Mouse (Mus musculus) G1E (cell line): Measurements from ENCODE around the gene Srrm4. TPM values are rescaled to one million over a fixed set of nuclear protein-coding genes. Genes with fewer than 3 reads are reported as not detected.

Experiments used
- ATAC-seq: 2 replicates; pipeline ENCODE4 v1.8.0; 2016; ENCODE audit warnings: mild to moderate bottlenecking; ENCODE audit not compliant: insufficient number of reproducible peaks, poor library complexity, low FRiP score, severe bottlenecking; ENCODE audit errors: extremely low read depth
- DNase-seq: peaks from one replicate; pipeline ENCODE4 v3.0.0; 2012; ENCODE audit warnings: low spot score
- H3K27me3 ChIP-seq: 2 replicates; pipeline ENCODE4 v1.6.1; 2012; ENCODE audit warnings: mild to moderate bottlenecking, low read length, inconsistent platforms; ENCODE audit not compliant: insufficient read depth
- H3K36me3 ChIP-seq: replicated peaks from 2 replicates; pipeline ENCODE3; 2012; ENCODE audit warnings: mild to moderate bottlenecking, inconsistent platforms
- H3K4me1 ChIP-seq: 2 replicates; pipeline ENCODE4 v1.6.1; 2012; ENCODE audit warnings: low read depth, low read length, inconsistent platforms, mixed read lengths; ENCODE audit not compliant: insufficient read depth
- H3K4me3 ChIP-seq: 2 replicates; pipeline ENCODE4 v1.5.1; 2012; ENCODE audit warnings: low read depth, mild to moderate bottlenecking, inconsistent platforms, low read length, moderate library complexity, mixed read lengths
- H3K9me3 ChIP-seq: replicated peaks from 2 replicates; pipeline ENCODE4 v1.6.1; 2012; ENCODE audit warnings: inconsistent platforms
- CTCF ChIP-seq: IDR thresholded peaks from 2 replicates; pipeline ENCODE4 v1.5.1; 2012; ENCODE audit warnings: low read depth, low read length, inconsistent platforms, mixed read lengths
- GATA1 ChIP-seq: IDR thresholded peaks from 2 replicates; pipeline ENCODE4 v1.6.1; 2012; ENCODE audit warnings: borderline replicate concordance, low read length, inconsistent platforms, mixed read lengths
- GATA2 ChIP-seq: IDR thresholded peaks from 2 replicates; pipeline ENCODE4 v1.6.1; 2012; ENCODE audit warnings: low read depth, low read length, inconsistent platforms, borderline replicate concordance
- POLR2AphosphoS5 ChIP-seq: IDR thresholded peaks from 2 replicates; pipeline ENCODE4 v1.6.1; 2012; ENCODE audit warnings: low read depth, low read length, inconsistent platforms; ENCODE audit not compliant: insufficient replicate concordance
- TAL1 ChIP-seq: conservative IDR thresholded peaks from 2 replicates; pipeline ENCODE4 v1.6.1; 2012; ENCODE audit warnings: low read depth, low read length, inconsistent platforms, mixed read lengths
- polyA plus RNA-seq: library from polyadenylated mRNA; stranded (reverse); fragments of >175 nt; gene quantifications from 2 replicates; pipeline ENCODE4 v1.2.3, GENCODE M21; 2012
- total RNA-seq, 2 experiments: library from RNA; stranded (forward) in 1 of 2; stranded (reverse) in 1 of 2; fragments of 200-1000 nt in 1 of 2; fragments of >200 nt in 1 of 2; fragmentation: Nextera tagmentation in 1 of 2; gene quantifications; 2 replicates each; pipeline ENCODE4 v1.2.3; 2014 to 2017

Srrm4 gene
- total and polyA plus RNA-seq, 3 experiments, result 0.11 TPM; not detected in 2

DNA sequence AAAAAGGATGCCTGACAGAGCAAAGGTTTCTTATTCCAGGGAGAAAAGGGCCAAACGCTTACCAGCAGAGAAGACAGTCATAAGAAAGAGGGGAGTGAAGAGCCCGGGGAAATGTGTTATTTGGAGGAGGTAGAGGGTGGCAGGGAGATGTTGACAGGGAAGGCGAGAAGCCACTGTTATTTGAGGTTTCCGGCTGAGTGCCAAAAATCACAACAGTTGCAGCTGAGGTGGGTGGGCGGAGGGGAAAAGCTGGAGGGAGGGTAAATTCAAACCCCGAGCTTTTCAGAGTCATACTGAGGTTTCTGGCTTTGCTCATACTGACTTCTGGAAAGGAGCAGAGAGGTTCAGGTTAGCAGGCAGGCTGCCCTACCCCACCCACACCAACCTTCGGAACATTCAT lies 32.5 kb downstream of the Srrm4 start:
- Histone ChIP-seq H3K27me3 (no peaks in the 10 kb centered on the region), H3K4me1 (no peaks in the 10 kb centered on the region), H3K36me3 (no peaks in the 10 kb centered on the region), H3K9me3 (peaks cover 81% of the 10 kb centered on the region), H3K4me3 (no peak overlapping the region)
- TF ChIP-seq GATA1, result no peak
- ATAC-seq (no peak), DNase-seq (no peak)

- no peak for TF ChIP-seq GATA1
- no peak for TF ChIP-seq GATA2
- TF ChIP-seq CTCF, result no peak
- TF ChIP-seq TAL1, result no peak
- no peak for TF ChIP-seq POLR2AphosphoS5
- Histone ChIP-seq H3K4me1 (no peaks in the 10 kb centered on the region), H3K4me3 (no peak overlapping the region), H3K36me3 (no peaks in the 10 kb centered on the region), H3K27me3 (no peaks in the 10 kb centered on the region), H3K9me3 (peaks cover 78% of the 10 kb centered on the region)
- no peak for DNase-seq
- ATAC-seq, result no peak
These were observed 35.0 kb downstream of the Srrm4 start for GRCm38 (mm10) chr5:116556614-116557013.

GRCm38 (mm10) chr5:116553868-116554267 lies 37.7 kb downstream of the Srrm4 start:
- Histone ChIP-seq H3K27me3 (no peaks in the 10 kb centered on the region), H3K36me3 (no peaks in the 10 kb centered on the region), H3K4me1 (no peaks in the 10 kb centered on the region), H3K4me3 (no peak overlapping the region), H3K9me3 (peaks cover 69% of the 10 kb centered on the region)
- DNase-seq (no peak), ATAC-seq (no peak)
- TF ChIP-seq TAL1 (no peak), GATA1 (no peak), POLR2AphosphoS5 (no peak), CTCF (no peak), GATA2 (no peak)

- ATAC-seq (no peak), DNase-seq (no peak)
- TF ChIP-seq GATA2 (no peak), CTCF (no peak), GATA1 (no peak), POLR2AphosphoS5 (no peak), TAL1 (no peak)
- no peaks in the 10 kb centered on the region for H3K27me3 ChIP-seq
- H3K4me3 ChIP-seq, result no peak overlapping the region
- H3K4me1 ChIP-seq, result no peaks in the 10 kb centered on the region
- H3K9me3 ChIP-seq, result peaks cover 71% of the 10 kb centered on the region
- H3K36me3 ChIP-seq, result no peaks in the 10 kb centered on the region
These were observed 38.5 kb downstream of the Srrm4 start for GRCm38 (mm10) chr5:116553106-116553505.

DNA sequence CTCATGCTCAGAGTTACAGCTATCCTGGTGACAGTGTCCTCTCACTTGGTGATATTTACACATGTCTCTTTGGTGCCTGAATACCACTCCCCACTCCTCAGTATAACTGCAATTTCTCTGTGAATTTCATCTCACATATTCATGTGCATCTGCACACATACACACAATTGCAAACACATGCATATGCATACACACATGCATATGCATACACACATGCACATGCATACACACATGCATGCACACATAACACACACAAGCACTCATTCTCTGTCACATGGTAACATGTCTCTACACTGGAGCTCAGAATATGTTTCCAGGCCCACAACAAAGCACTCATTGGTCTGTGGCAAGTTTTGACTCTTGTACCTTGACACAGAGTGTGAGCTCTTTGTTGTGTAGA lies 39.0 kb downstream of the Srrm4 start:
- peaks cover 73% of the 10 kb centered on the region for H3K9me3 ChIP-seq
- no peak overlapping the region for H3K4me3 ChIP-seq
- TF ChIP-seq CTCF, result no peak
- no peak for TF ChIP-seq POLR2AphosphoS5
- no peak for TF ChIP-seq GATA2
- TF ChIP-seq GATA1, result no peak
- no peak for TF ChIP-seq TAL1
- H3K27me3 ChIP-seq, result no peaks in the 10 kb centered on the region
- H3K36me3 ChIP-seq, result no peaks in the 10 kb centered on the region
- no peaks in the 10 kb centered on the region for H3K4me1 ChIP-seq
- no peak for DNase-seq
- ATAC-seq, result no peak

GRCm38 (mm10) chr5:116545746-116546145 lies 45.9 kb downstream of the Srrm4 start:
- DNase-seq (no peak), ATAC-seq (no peak)
- Histone ChIP-seq H3K9me3 (peaks cover 66% of the 10 kb centered on the region), H3K4me1 (no peaks in the 10 kb centered on the region), H3K4me3 (no peak overlapping the region), H3K27me3 (no peaks in the 10 kb centered on the region), H3K36me3 (no peaks in the 10 kb centered on the region)
- TF ChIP-seq GATA1 (no peak), GATA2 (no peak), POLR2AphosphoS5 (no peak), TAL1 (no peak), CTCF (no peak)

GRCm38 (mm10) chr5:116542317-116542716 lies 49.3 kb downstream of the Srrm4 start:
- peaks cover 69% of the 10 kb centered on the region for H3K9me3 ChIP-seq
- H3K4me3 ChIP-seq, result no peak overlapping the region; the same call in 1 of the 2 replicates
- DNase-seq (no peak), ATAC-seq (no peak)
- H3K36me3 ChIP-seq, result no peaks in the 10 kb centered on the region
- TF ChIP-seq POLR2AphosphoS5, result no peak
- no peak for TF ChIP-seq GATA2
- TF ChIP-seq TAL1, result no peak
- no peak for TF ChIP-seq CTCF
- no peak for TF ChIP-seq GATA1
- H3K27me3 ChIP-seq, result no peaks in the 10 kb centered on the region
- H3K4me1 ChIP-seq, result no peaks in the 10 kb centered on the region
